Mouse (Mus musculus): ENCODE measurements around the gene Rtl6.

GRCm38 (mm10) chr15:84578607-84579006 lies 21.0 kb upstream of the Rtl6 start:
- TF ChIP-seq CTCF (IDR thresholded peaks at IDR 0.05 in 2 of 3, conservative IDR thresholded peaks at IDR 0.05 in 1 of 3; ENCODE audit: control insufficient read depth in 1 of 3, insufficient read depth in 1 of 3, low read depth in 2 of 3, low read length in 3 of 3, poor library complexity in 1 of 3, severe bottlenecking in 1 of 3) (no peak), ZKSCAN1 (IDR thresholded peaks at IDR 0.05; ENCODE audit: low read depth, low read length) (no peak), EP300 (IDR thresholded peaks at IDR 0.05; ENCODE audit: low read depth in 1 of 2, low read length in 2 of 2) (no peak), MAX (IDR thresholded peaks at IDR 0.05; ENCODE audit: low read length) (no peak), POLR2A (IDR thresholded peaks at IDR 0.05; ENCODE audit: control insufficient read depth in 1 of 2, insufficient read depth in 1 of 2, low read depth in 1 of 2, low read length in 2 of 2, poor library complexity in 1 of 2) (no peak), TCF12 (IDR thresholded peaks at IDR 0.05; ENCODE audit: low read depth, low read length) (no peak), E2F4 (IDR thresholded peaks at IDR 0.05; ENCODE audit: borderline replicate concordance, low read depth, low read length) (no peak), GATA1 (IDR thresholded peaks at IDR 0.05; ENCODE audit: low read depth, low read length) (no peak), BHLHE40 (IDR thresholded peaks at IDR 0.05; ENCODE audit: borderline replicate concordance, low read depth, low read length) (no peak)
